Mouse (Mus musculus): ENCODE measurements at regions not wholly inside any gene's neighbourhood (a gene's known extent, or its start where the extent isn't known, plus 50 kb on each side); places are given as distances from the start of the nearest gene placed in this dataset. TPM values are rescaled to one million over a fixed set of nuclear protein-coding genes. Genes with fewer than 3 reads are reported as not detected.

Small RNA genes in the stretch of these regions (microRNA-seq; reads per million reads assigned to microRNA genes)
- not detected for gene Gm27935 (ENCODE audit: borderline number of aligned reads)
